Mouse (Mus musculus) embryonic facial prominence, embryonic 13.5 days (tissue): ENCODE data around the gene Hdac7. TPM values are rescaled to one million over a fixed set of nuclear protein-coding genes. Genes with fewer than 3 reads are reported as not detected.

Source experiments
- ATAC-seq: fragments of 200-750 bp; cut with Nextera tagmentation; 2 replicates; pipeline ENCODE4 v1.8.0; 2017; ENCODE audit warnings: low read depth; ENCODE audit not compliant: insufficient number of reproducible peaks, insufficient read depth, low FRiP score, low TSS enrichment
- H3K27ac ChIP-seq: fragments of 300-500 bp; sonication (generic); 2 replicates; pipeline ENCODE4 v1.5.1; 2015; ENCODE audit warnings: moderate library complexity, mild to moderate bottlenecking, inconsistent platforms
- H3K27me3 ChIP-seq: fragments of 300-500 bp; sonication (generic); 2 replicates; pipeline ENCODE4 v1.6.1; 2015; ENCODE audit warnings: mild to moderate bottlenecking, inconsistent platforms
- H3K36me3 ChIP-seq: fragments of 300-500 bp; sonication (generic); 2 replicates; pipeline ENCODE4 v1.6.1; 2015; ENCODE audit warnings: mild to moderate bottlenecking, inconsistent platforms
- H3K4me1 ChIP-seq: fragments of 300-500 bp; sonication (generic); 2 replicates; pipeline ENCODE4 v1.6.1; 2015; ENCODE audit warnings: inconsistent platforms
- H3K4me2 ChIP-seq: fragments of 300-500 bp; sonication (generic); 2 replicates; pipeline ENCODE4 v1.6.1; 2015; ENCODE audit warnings: moderate library complexity, mild to moderate bottlenecking, inconsistent platforms
- H3K4me3 ChIP-seq: fragments of 300-500 bp; sonication (generic); 2 replicates; pipeline ENCODE4 v1.5.1; 2015; ENCODE audit warnings: mild to moderate bottlenecking, inconsistent platforms
- H3K9ac ChIP-seq: fragments of 300-500 bp; sonication (generic); 2 replicates; pipeline ENCODE4 v1.6.1; 2015; ENCODE audit warnings: mild to moderate bottlenecking, inconsistent platforms
- H3K9me3 ChIP-seq: fragments of 300-500 bp; sonication (generic); 2 replicates; pipeline ENCODE4 v1.6.1; 2016; ENCODE audit warnings: inconsistent platforms
- WGBS: fragments of 180-500 bp; shearing (Covaris S2); methylation state at CpG from one replicate; pipeline ENCODE4 v1.1.7; 2015; ENCODE audit warnings: mixed read lengths; 5-methylcytosine and 5-hydroxymethylcytosine counted together
- polyA plus RNA-seq: library from polyadenylated mRNA; unstranded; fragments of >200 nt; fragmentation: Nextera tagmentation; extraction: Ambion mirVana; gene quantifications from 2 replicates; pipeline ENCODE4 v1.2.1, GENCODE M21; 2015

Gene Hdac7
- polyA plus RNA-seq, 1 experiment from 2014 or later = 32.4 TPM

- Histone ChIP-seq H3K27me3 (no peaks in the 10 kb centered on the region), H3K27ac (no peak overlapping the region), H3K9ac (no peak overlapping the region), H3K4me2 (no peak overlapping the region), H3K4me1 (peaks cover 27% of the 10 kb centered on the region), H3K4me3 (no peak overlapping the region), H3K36me3 (0 out of 2 replicates have a peak, but pooled peaks cover 5% of the 10 kb centered on the region), H3K9me3 (no peaks in the 10 kb centered on the region)
- 93% methylated on average over 24 of the region's 24 CpGs for WGBS
- ATAC-seq = no peak
These were observed 97.6 kb downstream of the Hdac7 start for GRCm38 (mm10) chr15:97746748-97747147.

GRCm38 (mm10) chr15:97746278-97746677 lies 98.0 kb downstream of the Hdac7 start:
- H3K4me1 ChIP-seq = peaks cover 27% of the 10 kb centered on the region
- H3K9ac ChIP-seq = no peak overlapping the region

GRCm38 (mm10) chr15:97745331-97745730 lies 99.0 kb downstream of the Hdac7 start:
- 0 out of 2 replicates have a peak, but pooled peaks cover 5% of the 10 kb centered on the region for H3K36me3 ChIP-seq
- no peak for ATAC-seq

More at GRCm38 (mm10) chr15:97746278-97746677, 98.0 kb downstream of the Hdac7 start:
- Histone ChIP-seq H3K4me2 (no peak overlapping the region), H3K27me3 (no peaks in the 10 kb centered on the region), H3K9me3 (no peaks in the 10 kb centered on the region), H3K27ac (no peak overlapping the region), H3K4me3 (no peak overlapping the region), H3K36me3 (0 out of 2 replicates have a peak, but pooled peaks cover 5% of the 10 kb centered on the region)
- ATAC-seq = no peak
- 90% methylated on average over 10 of the region's 10 CpGs for WGBS

GRCm38 (mm10) chr15:97744930-97745329 lies 99.4 kb downstream of the Hdac7 start:
- Histone ChIP-seq H3K9ac (no peak overlapping the region), H3K36me3 (0 out of 2 replicates have a peak, but pooled peaks cover 5% of the 10 kb centered on the region), H3K9me3 (no peaks in the 10 kb centered on the region), H3K4me1 (peaks cover 15% of the 10 kb centered on the region), H3K27me3 (no peaks in the 10 kb centered on the region), H3K4me3 (no peak overlapping the region), H3K27ac (no peak overlapping the region; the same call in 1 of the 2 replicates), H3K4me2 (no peak overlapping the region)
- 68% methylated on average over 10 of the region's 10 CpGs for WGBS
- ATAC-seq = no peak

More at GRCm38 (mm10) chr15:97745331-97745730, 99.0 kb downstream of the Hdac7 start:
- Histone ChIP-seq H3K9ac (no peak overlapping the region), H3K27ac (no peak overlapping the region; the same call in 1 of the 2 replicates), H3K9me3 (no peaks in the 10 kb centered on the region), H3K4me2 (no peak overlapping the region), H3K4me3 (no peak overlapping the region), H3K4me1 (peaks cover 19% of the 10 kb centered on the region), H3K27me3 (no peaks in the 10 kb centered on the region)
- WGBS = 76% methylated on average over 10 of the region's 10 CpGs

- Histone ChIP-seq H3K9ac (no peak overlapping the region), H3K4me3 (no peak overlapping the region), H3K27ac (no peak overlapping the region), H3K4me2 (no peak overlapping the region), H3K36me3 (0 out of 2 replicates have a peak, but pooled peaks cover 5% of the 10 kb centered on the region), H3K9me3 (no peaks in the 10 kb centered on the region), H3K4me1 (peaks cover 9% of the 10 kb centered on the region), H3K27me3 (no peaks in the 10 kb centered on the region)
- no peak for ATAC-seq
- 81% methylated on average over 11 of the region's 12 CpGs for WGBS
These were observed 100.3 kb downstream of the Hdac7 start for GRCm38 (mm10) chr15:97743961-97744525.

- H3K27ac ChIP-seq = no peak overlapping the region
- H3K36me3 ChIP-seq = 0 out of 2 replicates have a peak, but pooled peaks cover 5% of the 10 kb centered on the region
- H3K9me3 ChIP-seq = no peaks in the 10 kb centered on the region
- H3K4me1 ChIP-seq = peaks cover 9% of the 10 kb centered on the region
- H3K4me3 ChIP-seq = no peak overlapping the region
- no peak overlapping the region for H3K4me2 ChIP-seq
- H3K9ac ChIP-seq = no peak overlapping the region
- H3K27me3 ChIP-seq = no peaks in the 10 kb centered on the region
- ATAC-seq = no peak
- 83% methylated on average over 5 of the region's 5 CpGs for WGBS
These were observed 101.1 kb downstream of the Hdac7 start for GRCm38 (mm10) chr15:97743210-97743609.

Other genes starting within 250 kb of the Hdac7 start
- gene Rpap3, start 138.7 kb downstream of the Hdac7 start, polyA plus RNA-seq = 28.6 and 28.7 TPM in 2 replicates
- 1.7 and 2.8 TPM in 2 replicates for gene Endou, start 113.2 kb downstream of the Hdac7 start, polyA plus RNA-seq
- 7.1 and 9.3 TPM in 2 replicates for gene Rapgef3, start 76.5 kb downstream of the Hdac7 start, polyA plus RNA-seq
- gene Slc48a1, start 66.0 kb downstream of the Hdac7 start, polyA plus RNA-seq = 34.7 and 41.9 TPM in 2 replicates
- 2.3 and 2.8 TPM in 2 replicates for gene Vdr, start 66.1 kb upstream of the Hdac7 start, polyA plus RNA-seq
- gene Tmem106c, start 119.7 kb upstream of the Hdac7 start, polyA plus RNA-seq = 37.8 and 38.7 TPM in 2 replicates
- 306 and 385 TPM in 2 replicates for gene Col2a1, start 160.2 kb upstream of the Hdac7 start, polyA plus RNA-seq
- 43.0 and 47.0 TPM in 2 replicates for gene Pfkm, start 248.1 kb upstream of the Hdac7 start, polyA plus RNA-seq
- gene Senp1, start 249.2 kb upstream of the Hdac7 start, polyA plus RNA-seq = 36.5 and 42.1 TPM in 2 replicates